Mouse (Mus musculus) forebrain, embryonic 11.5 days (tissue): Measurements from ENCODE around the gene Bicdl1. TPM values are rescaled to one million over a fixed set of nuclear protein-coding genes. Genes with fewer than 3 reads are reported as not detected.

Experiments used
- ATAC-seq: fragments of 200-750 bp; cut with Nextera tagmentation; replicated peaks from 2 replicates; pipeline ENCODE4 v1.8.0; 2017; ENCODE audit warnings: moderate TSS enrichment; ENCODE audit not compliant: low FRiP score
- DNase-seq: peaks from one replicate; pipeline ENCODE4 v3.0.0-alpha.2; 2017; ENCODE audit warnings: low spot score
- H3K27ac ChIP-seq: fragments of 300-500 bp; sonication (generic); 2 replicates; pipeline ENCODE4 v1.5.1; 2014; ENCODE audit warnings: low read depth, low read length
- H3K27me3 ChIP-seq: fragments of 300-500 bp; sonication (generic); 2 replicates; pipeline ENCODE4 v1.6.1; 2014; ENCODE audit warnings: mild to moderate bottlenecking, low read length, mixed read lengths; ENCODE audit not compliant: control insufficient read depth, insufficient read depth
- H3K36me3 ChIP-seq: fragments of 300-500 bp; sonication (generic); 2 replicates; pipeline ENCODE4 v1.6.1; 2014; ENCODE audit warnings: mild to moderate bottlenecking, low read length, moderate library complexity, mixed read lengths; ENCODE audit not compliant: control insufficient read depth, insufficient read depth
- H3K4me1 ChIP-seq: fragments of 300-500 bp; sonication (generic); replicated peaks from 2 replicates; pipeline ENCODE4 v1.6.1; 2014; ENCODE audit warnings: low read length, mixed read lengths; ENCODE audit not compliant: control insufficient read depth, insufficient read depth
- H3K4me2 ChIP-seq: fragments of 300-500 bp; sonication (generic); 2 replicates; pipeline ENCODE4 v1.6.1; 2014; ENCODE audit warnings: low read depth, mild to moderate bottlenecking, low read length, moderate library complexity, mixed read lengths; ENCODE audit not compliant: severe bottlenecking
- H3K4me3 ChIP-seq: fragments of 300-500 bp; sonication (generic); 2 replicates; pipeline ENCODE4 v1.5.1; 2014; ENCODE audit warnings: low read depth, low read length
- H3K9ac ChIP-seq: fragments of 300-500 bp; sonication (generic); 2 replicates; pipeline ENCODE4 v1.6.1; 2014; ENCODE audit warnings: low read length
- H3K9me3 ChIP-seq: fragments of 300-500 bp; sonication (generic); 2 replicates; pipeline ENCODE4 v1.6.1; 2016; ENCODE audit warnings: low read length, mixed read lengths; ENCODE audit not compliant: control insufficient read depth
- WGBS: fragments of 180-500 bp; shearing (Covaris S2); extraction: QIAGEN DNeasy Blood & Tissue Kit; methylation state at CpG from one replicate; pipeline ENCODE4 v1.1.7; 2014; 5-methylcytosine and 5-hydroxymethylcytosine counted together
- polyA plus RNA-seq: library from polyadenylated mRNA; unstranded; fragments of >200 nt; fragmentation: Nextera tagmentation; extraction: Ambion mirVana; gene quantifications from 2 replicates; pipeline ENCODE4 v1.2.1, GENCODE M21; 2014

Gene Bicdl1
- polyA plus RNA-seq, 1 experiment from 2014 or later = 11.1 TPM

DNA sequence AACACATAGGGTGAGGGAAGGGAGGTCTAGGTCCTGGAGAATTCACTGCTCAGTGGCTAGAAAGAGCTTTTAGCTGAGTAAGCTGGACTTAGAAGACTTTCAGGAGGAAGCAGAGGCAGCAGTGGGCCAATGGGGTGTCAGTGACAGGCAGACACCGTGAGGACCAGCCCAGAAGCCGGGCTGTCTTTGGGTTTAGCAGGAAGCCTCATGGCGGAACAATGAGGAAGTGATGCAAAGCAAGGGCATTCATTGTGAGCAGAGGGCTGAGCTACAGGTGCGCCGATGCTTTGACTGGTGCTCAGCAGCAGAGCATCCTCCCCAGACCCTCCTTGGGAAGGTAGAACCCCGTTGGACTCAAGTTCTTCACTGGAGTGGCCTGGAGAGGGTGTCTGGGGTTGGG lies 95.9 kb downstream of the Bicdl1 start:
- Histone ChIP-seq H3K27ac (no peak overlapping the region), H3K27me3 (no peaks in the 10 kb centered on the region), H3K4me1 (no peaks in the 10 kb centered on the region; the same call in 1 of the 2 replicates), H3K4me3 (no peak overlapping the region), H3K36me3 (peaks cover 9% of the 10 kb centered on the region; the same call in 1 of the 2 replicates), H3K9me3 (no peaks in the 10 kb centered on the region), H3K9ac (no peak overlapping the region; the same call in 1 of the 2 replicates), H3K4me2 (no peak overlapping the region)
- DNase-seq (no peak), ATAC-seq (no peak)
- 80% methylated on average over 6 of the region's 6 CpGs for WGBS

- DNase-seq (no peak), ATAC-seq (no peak)
- H3K27me3 ChIP-seq = no peaks in the 10 kb centered on the region
- no peaks in the 10 kb centered on the region; the same call in 1 of the 2 replicates for H3K4me1 ChIP-seq
- 92% methylated on average over 8 of the region's 8 CpGs for WGBS
- no peak overlapping the region for H3K27ac ChIP-seq
- H3K9me3 ChIP-seq = no peaks in the 10 kb centered on the region
- no peak overlapping the region for H3K9ac ChIP-seq
- no peak overlapping the region for H3K4me3 ChIP-seq
- H3K4me2 ChIP-seq = no peak overlapping the region
- H3K36me3 ChIP-seq = peaks cover 3% of the 10 kb centered on the region; the same call in 1 of the 2 replicates
Measured at GRCm38 (mm10) chr5:115634046-115634445, 97.4 kb downstream of the Bicdl1 start.

DNA sequence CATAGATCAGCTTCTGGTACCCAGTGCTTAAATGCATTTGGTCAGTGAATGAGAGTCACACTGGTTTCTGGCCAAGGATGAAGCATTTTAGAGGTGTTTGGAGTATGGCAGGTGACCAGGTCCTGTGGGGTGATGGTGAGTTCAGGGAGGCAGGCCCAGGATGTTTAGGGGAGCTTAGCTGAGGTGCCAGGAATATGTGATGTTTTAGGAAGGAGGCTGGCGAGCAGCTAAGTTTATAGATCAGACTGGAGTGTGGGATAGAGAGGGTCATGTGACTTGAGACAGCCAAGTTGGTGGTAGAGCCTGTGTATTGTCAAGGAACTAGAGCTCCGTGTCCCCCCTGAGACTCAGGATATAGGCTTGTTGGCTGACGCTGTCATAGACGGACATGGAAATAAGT lies 98.4 kb downstream of the Bicdl1 start:
- no peak for DNase-seq
- H3K27ac ChIP-seq = no peak overlapping the region

DNA sequence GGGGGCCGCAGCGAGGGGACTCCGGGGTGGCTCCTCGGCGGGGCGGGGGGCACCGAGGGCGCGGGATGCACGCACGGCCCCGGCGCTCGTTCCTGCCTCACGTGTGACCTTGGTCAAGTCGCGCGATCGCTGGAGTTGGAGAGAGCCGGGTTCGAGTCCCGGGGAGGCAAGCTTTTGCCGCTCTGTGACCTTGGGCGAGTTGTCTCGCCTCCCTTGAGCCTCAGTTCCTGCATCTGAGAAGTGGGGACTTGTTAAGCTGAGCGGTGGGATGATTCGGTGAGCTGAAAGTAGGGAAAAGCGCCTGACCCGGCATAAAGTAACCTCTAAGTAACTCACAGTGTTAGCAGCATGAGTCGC lies 99.1 kb downstream of the Bicdl1 start:
- Histone ChIP-seq H3K4me1 (no peaks in the 10 kb centered on the region; the same call in 1 of the 2 replicates), H3K27me3 (no peaks in the 10 kb centered on the region), H3K36me3 (no peaks in the 10 kb centered on the region), H3K4me3 (peak overlapping the region; percentile 98), H3K27ac (peak overlapping the region; percentile 78; the same call in 1 of the 2 replicates), H3K9ac (peak overlapping the region; percentile 86), H3K9me3 (no peaks in the 10 kb centered on the region), H3K4me2 (peak overlapping the region; percentile 62)
- 1% methylated on average over 30 of the region's 30 CpGs for WGBS
- DNase-seq = peak; percentile 78
- peak; percentile 5; the same call in 1 of the 2 replicates for ATAC-seq

More for the DNA sequence above, 98.4 kb downstream of the Bicdl1 start:
- no peak for ATAC-seq
- Histone ChIP-seq H3K9ac (0 out of 2 replicates have a peak overlapping the region, but pooled peaks have one; percentile 12), H3K27me3 (no peaks in the 10 kb centered on the region), H3K4me2 (peak overlapping the region; percentile 62), H3K9me3 (no peaks in the 10 kb centered on the region), H3K4me3 (peak overlapping the region; percentile 98), H3K36me3 (no peaks in the 10 kb centered on the region), H3K4me1 (no peaks in the 10 kb centered on the region; the same call in 1 of the 2 replicates)
- 73% methylated on average over 4 of the region's 4 CpGs for WGBS

- Histone ChIP-seq H3K4me2 (peak within 1 kb of the TSS; percentile 83), H3K9ac (peak within 1 kb of the TSS; percentile 86), H3K9me3 (no peaks in the 10 kb centered on the region), H3K27me3 (no peaks in the 10 kb centered on the region), H3K27ac (peak within 1 kb of the TSS; percentile 78), H3K4me3 (peak within 1 kb of the TSS; percentile 98), H3K4me1 (no peaks in the 10 kb centered on the region; the same call in 1 of the 2 replicates), H3K36me3 (no peaks in the 10 kb centered on the region)
- DNase-seq (peak; percentile 96), ATAC-seq (peak; percentile 89)
- 1% methylated on average over 73 of the region's 125 CpGs for WGBS
Measured at GRCm38 (mm10) chr5:115631505-115632357, 99.7 kb downstream of the Bicdl1 start, which contains the start of gene Rab35. TSS of gene Rab35 (plus strand) at chr5:115631908.

- H3K9me3 ChIP-seq = no peaks in the 10 kb centered on the region
- 48% methylated on average over 5 of the region's 5 CpGs for WGBS
- H3K9ac ChIP-seq = no peak overlapping the region
- no peak for DNase-seq
- ATAC-seq = no peak
- H3K4me3 ChIP-seq = no peak overlapping the region
- H3K4me2 ChIP-seq = no peak overlapping the region; the same call in 1 of the 2 replicates
- H3K4me1 ChIP-seq = no peaks in the 10 kb centered on the region; the same call in 1 of the 2 replicates
- no peak overlapping the region for H3K27ac ChIP-seq
- no peaks in the 10 kb centered on the region for H3K27me3 ChIP-seq
- no peaks in the 10 kb centered on the region for H3K36me3 ChIP-seq
Measured at GRCm38 (mm10) chr5:115630291-115630690, 101.1 kb downstream of the Bicdl1 start.

DNA sequence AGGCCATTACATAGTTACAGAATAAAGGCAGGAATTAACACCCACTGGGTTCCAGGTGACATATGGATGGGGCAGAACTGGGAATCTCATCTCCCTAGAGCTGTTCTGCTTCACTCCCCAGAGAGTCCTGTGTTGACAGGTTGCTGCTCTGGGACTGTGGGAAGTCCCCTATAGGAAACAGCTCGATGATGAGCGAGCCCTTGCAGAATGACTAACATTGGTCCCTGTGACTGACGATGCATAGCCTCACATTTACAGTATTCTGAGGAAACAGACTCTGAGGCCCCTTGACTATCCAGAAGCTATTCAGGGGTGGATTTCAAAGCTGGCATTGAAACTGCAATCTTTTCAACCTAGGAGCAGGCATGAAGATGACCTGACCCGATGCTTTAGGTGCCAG lies 101.7 kb downstream of the Bicdl1 start:
- Histone ChIP-seq H3K4me2 (no peak overlapping the region), H3K4me3 (no peak overlapping the region), H3K9ac (no peak overlapping the region), H3K9me3 (no peaks in the 10 kb centered on the region), H3K4me1 (no peaks in the 10 kb centered on the region; the same call in 1 of the 2 replicates), H3K27me3 (no peaks in the 10 kb centered on the region), H3K27ac (no peak overlapping the region), H3K36me3 (no peaks in the 10 kb centered on the region)
- DNase-seq (no peak), ATAC-seq (no peak)
- WGBS = 94% methylated on average over 4 of the region's 4 CpGs

- H3K4me3 ChIP-seq = no peak overlapping the region
- 83% methylated on average over 8 of the region's 8 CpGs for WGBS
- DNase-seq = no peak
- H3K36me3 ChIP-seq = no peaks in the 10 kb centered on the region
- H3K9me3 ChIP-seq = no peaks in the 10 kb centered on the region
- no peaks in the 10 kb centered on the region; the same call in 1 of the 2 replicates for H3K4me1 ChIP-seq
- H3K4me2 ChIP-seq = no peak overlapping the region
- no peak overlapping the region for H3K27ac ChIP-seq
- H3K9ac ChIP-seq = no peak overlapping the region
- H3K27me3 ChIP-seq = no peaks in the 10 kb centered on the region
- ATAC-seq = no peak
Measured at GRCm38 (mm10) chr5:115628083-115628482, 103.3 kb downstream of the Bicdl1 start.
